In the genomic region with DNA sequence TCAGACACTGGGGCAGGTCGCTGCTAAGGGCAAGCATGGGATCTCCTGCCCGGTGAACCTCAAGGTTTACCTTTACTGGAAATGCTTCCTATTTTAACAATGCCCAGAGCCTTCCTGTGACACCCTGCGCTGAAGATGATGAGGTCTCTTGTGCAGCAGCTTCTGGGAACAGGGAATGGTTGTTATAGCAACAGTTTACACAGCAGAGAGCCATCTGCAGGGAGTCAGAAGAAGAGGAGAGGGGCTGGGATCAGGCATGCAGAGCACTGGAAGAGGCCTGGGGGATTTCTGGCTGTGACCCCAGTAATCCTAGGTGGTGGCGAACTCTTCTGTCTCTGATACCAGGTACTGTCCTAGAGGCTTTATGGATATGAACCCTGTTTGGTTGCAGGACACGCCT, we compare ENCODE assay signal across 22 mouse cellular contexts.
A peak's percentile ranks its signal among the peaks of the same experiment; 100 is the strongest.
DNase-seq lines count a peak whose midpoint lies in the region; ATAC-seq and TF ChIP-seq lines count a peak whose summit lies in the region.
"Had no signal": no experiment of that assay in that cellular context is flagged by ENCODE, and none has a peak within 500 bp of the region (broad histone marks: within the 10 kb centered on the region; RNA-seq: fewer than 3 reads in every experiment).

No protein-coding gene starts in this region.

- H3K9ac ChIP-seq in embryonic facial prominence, embryonic 13.5 days = 0 out of 2 replicates have a peak overlapping the region, but pooled peaks have one; percentile 27
- H3K9ac ChIP-seq in neural tube, embryonic 13.5 days = 0 out of 2 replicates have a peak overlapping the region, but pooled peaks have one; percentile 31
- H3K9ac ChIP-seq in hindbrain, postnatal 0 days (replicated peaks; ENCODE audit: low read length) = 0 out of 2 replicates have a peak overlapping the region, but pooled peaks have one; percentile 22
- H3K9ac ChIP-seq in neural tube, embryonic 15.5 days (replicated peaks) = no peak overlapping the region
- H3K9ac ChIP-seq: heart, embryonic 12.5 days had no signal

- WGBS in embryonic facial prominence, embryonic 13.5 days = 65% methylated on average over 5 of the region's 5 CpGs
- 69% methylated on average over 5 of the region's 5 CpGs for WGBS in embryonic facial prominence, embryonic 10.5 days
- WGBS in neural tube, embryonic 13.5 days = 60% methylated on average over 5 of the region's 5 CpGs
- WGBS in hindbrain, postnatal 0 days = 50% methylated on average over 5 of the region's 5 CpGs
- whole genome bisulfite sequencing in neural tube, embryonic 15.5 days = 47% methylated on average over 5 of the region's 5 CpGs

- no peaks in the 10 kb centered on the region for H3K27me3 ChIP-seq in embryonic facial prominence, embryonic 13.5 days
- no peaks in the 10 kb centered on the region for H3K27me3 ChIP-seq in embryonic facial prominence, embryonic 10.5 days (replicated peaks; ENCODE audit: low read depth, poor library complexity, severe bottlenecking)
- no peaks in the 10 kb centered on the region for H3K27me3 ChIP-seq in neural tube, embryonic 13.5 days
- H3K27me3 ChIP-seq in hindbrain, postnatal 0 days (ENCODE audit: insufficient read depth, low read length) = no peaks in the 10 kb centered on the region
- H3K27me3 ChIP-seq in neural tube, embryonic 15.5 days (replicated peaks) = no peaks in the 10 kb centered on the region
- H3K27me3 ChIP-seq: heart, embryonic 12.5 days; Patski had no signal

- no peaks in the 10 kb centered on the region for H3K9me3 ChIP-seq in embryonic facial prominence, embryonic 13.5 days
- H3K9me3 ChIP-seq in embryonic facial prominence, embryonic 10.5 days = no peaks in the 10 kb centered on the region
- H3K9me3 ChIP-seq in neural tube, embryonic 13.5 days = no peaks in the 10 kb centered on the region
- no peaks in the 10 kb centered on the region for H3K9me3 ChIP-seq in hindbrain, postnatal 0 days (ENCODE audit: low read length)
- H3K9me3 ChIP-seq in neural tube, embryonic 15.5 days (replicated peaks) = no peaks in the 10 kb centered on the region
- H3K9me3 ChIP-seq: heart, embryonic 12.5 days had no signal

- no peak overlapping the region for H3K27ac ChIP-seq in embryonic facial prominence, embryonic 13.5 days
- no peak overlapping the region for H3K27ac ChIP-seq in embryonic facial prominence, embryonic 10.5 days (replicated peaks)
- H3K27ac ChIP-seq in neural tube, embryonic 13.5 days (replicated peaks) = peak overlapping the region; percentile 49
- H3K27ac ChIP-seq in hindbrain, postnatal 0 days = peak overlapping the region; percentile 51; the same call in 1 of the 2 replicates
- no peak overlapping the region for H3K27ac ChIP-seq in neural tube, embryonic 15.5 days (replicated peaks)
- H3K27ac ChIP-seq: stomach, postnatal 0 days had no signal

- TF ChIP-seq CTCF in hindbrain, postnatal 0 days (IDR thresholded peaks at IDR 0.05; ENCODE audit: low read depth) = no peak

- no peaks in the 10 kb centered on the region for H3K36me3 ChIP-seq in embryonic facial prominence, embryonic 13.5 days
- no peaks in the 10 kb centered on the region for H3K36me3 ChIP-seq in embryonic facial prominence, embryonic 10.5 days (replicated peaks)
- no peaks in the 10 kb centered on the region for H3K36me3 ChIP-seq in neural tube, embryonic 13.5 days
- H3K36me3 ChIP-seq in hindbrain, postnatal 0 days (ENCODE audit: insufficient read depth, low read length) = no peaks in the 10 kb centered on the region
- H3K36me3 ChIP-seq in neural tube, embryonic 15.5 days = no peaks in the 10 kb centered on the region
- H3K36me3 ChIP-seq: heart, embryonic 12.5 days had no signal

- no peak overlapping the region for H3K4me3 ChIP-seq in embryonic facial prominence, embryonic 13.5 days
- H3K4me3 ChIP-seq in embryonic facial prominence, embryonic 10.5 days = no peak overlapping the region
- H3K4me3 ChIP-seq in neural tube, embryonic 13.5 days = no peak overlapping the region
- no peak overlapping the region for H3K4me3 ChIP-seq in hindbrain, postnatal 0 days (ENCODE audit: low read length)
- H3K4me3 ChIP-seq in neural tube, embryonic 15.5 days (replicated peaks) = no peak overlapping the region
- H3K4me3 ChIP-seq: gastrocnemius, adult 2 months; heart, embryonic 12.5 days had no signal

- DNase-seq in embryonic facial prominence, embryonic 10.5 days (ENCODE audit: low spot score) = no peak
- DNase-seq in neural tube, embryonic 10.5 days (ENCODE audit: extremely low spot score, low spot score) = no peak
- no peak for DNase-seq in hindbrain, postnatal 0 days (ENCODE audit: low spot score)
- no peak for DNase-seq in yolk sac, embryonic 10.5 days (ENCODE audit: low spot score)
- DNase-seq in natural killer cell, adult 2 months (ENCODE audit: low spot score in 2 of 2) = no peak
- DNase-seq: adrenal gland, adult 8-10 months; cerebellum, adult 11 months; cerebellum, postnatal 10 days; gastrocnemius, adult 2 months; heart, postnatal 14 days; kidney, adult 2 months; kidney, postnatal 25 days; lung, adult 2 months; lung, postnatal 4 days; right cerebral cortex, postnatal 25 days had no signal

- H3K4me2 ChIP-seq in embryonic facial prominence, embryonic 13.5 days = no peak overlapping the region
- no peak overlapping the region for H3K4me2 ChIP-seq in neural tube, embryonic 13.5 days
- no peak overlapping the region for H3K4me2 ChIP-seq in hindbrain, postnatal 0 days (ENCODE audit: low read depth, low read length)
- no peak overlapping the region for H3K4me2 ChIP-seq in neural tube, embryonic 15.5 days
- H3K4me2 ChIP-seq: heart, embryonic 12.5 days; liver, embryonic 11.5 days had no signal

- ATAC-seq in embryonic facial prominence, embryonic 13.5 days (ENCODE audit: insufficient number of reproducible peaks, insufficient read depth, low FRiP score, low TSS enrichment, low read depth) = no peak
- ATAC-seq in neural tube, embryonic 13.5 days (ENCODE audit: low read depth) = no peak
- no peak for ATAC-seq in hindbrain, postnatal 0 days
- 0 out of 2 replicates have a peak, but pooled peaks have one; percentile 6 for ATAC-seq in neural tube, embryonic 15.5 days (ENCODE audit: low FRiP score)
- ATAC-seq: Patski had no signal

- H3K4me1 ChIP-seq in embryonic facial prominence, embryonic 13.5 days = peaks cover 16% of the 10 kb centered on the region
- H3K4me1 ChIP-seq in embryonic facial prominence, embryonic 10.5 days = peaks cover 66% of the 10 kb centered on the region
- peaks cover 81% of the 10 kb centered on the region for H3K4me1 ChIP-seq in neural tube, embryonic 13.5 days (replicated peaks)
- peaks cover 36% of the 10 kb centered on the region for H3K4me1 ChIP-seq in hindbrain, postnatal 0 days (ENCODE audit: insufficient read depth, low read length)
- H3K4me1 ChIP-seq in neural tube, embryonic 15.5 days = peaks cover 69% of the 10 kb centered on the region

Comparison
In these comparisons a context has a peak if more than half of its experiments do, and no peak if none do; other contexts are left out.
1. H3K27ac ChIP-seq: peak in neural tube, embryonic 13.5 days (single experiment) and hindbrain, postnatal 0 days (single experiment); none in embryonic facial prominence, embryonic 13.5 days (single experiment), embryonic facial prominence, embryonic 10.5 days (single experiment) and neural tube, embryonic 15.5 days (single experiment).